In the genomic region with DNA sequence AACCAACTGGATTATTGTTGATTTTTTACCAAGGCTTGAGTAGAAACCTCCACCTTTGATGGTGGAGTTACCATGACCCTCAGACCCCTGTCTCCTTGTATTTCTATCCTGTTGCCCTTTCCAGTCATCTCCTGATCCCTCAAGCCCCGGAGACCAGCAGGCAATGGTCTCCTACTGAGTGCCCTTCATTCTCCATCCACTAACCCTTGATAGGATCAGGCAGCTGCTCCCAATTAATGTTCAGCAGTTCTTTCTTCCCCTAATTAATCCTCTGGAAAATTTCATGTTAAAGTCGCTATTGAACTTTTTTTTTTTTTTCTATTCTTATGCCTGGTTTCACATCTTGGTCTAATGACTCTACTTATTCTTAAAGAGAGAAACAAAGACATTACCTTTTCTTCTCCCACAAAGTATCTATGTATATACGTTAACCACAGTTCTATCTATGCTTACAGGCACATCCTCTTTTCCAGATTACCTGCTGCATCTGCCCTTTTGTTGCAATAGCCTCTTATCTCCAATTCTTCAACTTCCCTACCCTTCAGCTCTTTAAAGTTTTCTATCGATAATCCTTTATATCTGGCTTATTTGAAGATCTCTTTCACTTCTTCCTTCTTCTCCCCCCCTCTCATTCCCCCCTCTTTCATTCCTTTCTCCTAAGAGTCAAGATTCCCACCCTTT, we compare ENCODE assay signal across 30 mouse cellular contexts. TPM values are rescaled to one million over a fixed set of nuclear protein-coding genes. Genes with fewer than 3 reads are reported as not detected.
A peak's percentile ranks its signal among the peaks of the same experiment; 100 is the strongest.
DNase-seq lines count a peak whose midpoint lies in the region; ATAC-seq and TF ChIP-seq lines count a peak whose summit lies in the region.
"Had no signal": no experiment of that assay in that cellular context is flagged by ENCODE, and none has a peak within 500 bp of the region (broad histone marks: within the 10 kb centered on the region; RNA-seq: fewer than 3 reads in every experiment).

No protein-coding gene starts in this region.

- H3K27ac ChIP-seq in embryonic facial prominence, embryonic 14.5 days (replicated peaks; ENCODE audit: low read depth, low read length) = no peak overlapping the region
- H3K27ac ChIP-seq in embryonic facial prominence, embryonic 10.5 days (replicated peaks) = no peak overlapping the region
- H3K27ac ChIP-seq: embryonic facial prominence, embryonic 15.5 days; gastrocnemius, adult 2 months; heart, adult 2 months; heart, embryonic 10.5 days; heart, embryonic 13.5 days; hindbrain, embryonic 12.5 days; intestine, embryonic 15.5 days had no signal

- 66% methylated on average over 4 of the region's 4 CpGs for WGBS in embryonic facial prominence, embryonic 14.5 days
- WGBS in embryonic facial prominence, embryonic 10.5 days = 58% methylated on average over 4 of the region's 4 CpGs
- 70% methylated on average over 4 of the region's 4 CpGs for WGBS in lung, adult 2 months

- no peak for TF ChIP-seq CTCF in lung, adult 2 months (IDR thresholded peaks at IDR 0.05; ENCODE audit: insufficient read depth, low read length)

- no peak overlapping the region for H3K4me3 ChIP-seq in embryonic facial prominence, embryonic 14.5 days (ENCODE audit: low read depth, low read length)
- H3K4me3 ChIP-seq in embryonic facial prominence, embryonic 10.5 days = no peak overlapping the region
- no peak overlapping the region for H3K4me3 ChIP-seq in lung, adult 2 months (replicated peaks; ENCODE audit: extremely low read depth, low read depth, low read length)
- H3K4me3 ChIP-seq: embryonic facial prominence, embryonic 15.5 days; gastrocnemius, adult 2 months; heart, adult 2 months; heart, embryonic 10.5 days; heart, embryonic 13.5 days; hindbrain, embryonic 12.5 days; intestine, embryonic 15.5 days had no signal

- H3K9ac ChIP-seq in embryonic facial prominence, embryonic 14.5 days (ENCODE audit: low read depth, low read length) = no peak overlapping the region
- H3K9ac ChIP-seq: embryonic facial prominence, embryonic 15.5 days; forebrain, postnatal 0 days; heart, embryonic 13.5 days; hindbrain, embryonic 12.5 days; intestine, embryonic 15.5 days had no signal

- no peaks in the 10 kb centered on the region for H3K9me3 ChIP-seq in embryonic facial prominence, embryonic 14.5 days (ENCODE audit: control insufficient read depth, low read length)
- H3K9me3 ChIP-seq in embryonic facial prominence, embryonic 10.5 days = no peaks in the 10 kb centered on the region
- H3K9me3 ChIP-seq: embryonic facial prominence, embryonic 15.5 days; heart, embryonic 10.5 days; heart, embryonic 13.5 days; hindbrain, embryonic 12.5 days; intestine, embryonic 15.5 days had no signal

- H3K4me1 ChIP-seq in embryonic facial prominence, embryonic 14.5 days (ENCODE audit: control insufficient read depth, insufficient read depth, low read length) = no peaks in the 10 kb centered on the region
- H3K4me1 ChIP-seq in embryonic facial prominence, embryonic 10.5 days = 0 out of 2 replicates have a peak, but pooled peaks cover 2% of the 10 kb centered on the region
- H3K4me1 ChIP-seq in lung, adult 2 months (ENCODE audit: control insufficient read depth, insufficient read depth, low read length) = no peaks in the 10 kb centered on the region
- H3K4me1 ChIP-seq: embryonic facial prominence, embryonic 15.5 days; heart, embryonic 10.5 days; heart, embryonic 13.5 days; hindbrain, embryonic 12.5 days; intestine, embryonic 15.5 days had no signal

- no peak; the same call in 1 of the 2 replicates for ATAC-seq in embryonic facial prominence, embryonic 14.5 days (ENCODE audit: low read depth)
- 0 out of 2 replicates have a peak, but pooled peaks have one; percentile 32 for ATAC-seq in common myeloid progenitor, adult 5-6 weeks (replicated peaks; ENCODE audit: low read depth, poor library complexity, severe bottlenecking)
- ATAC-seq: activated CD4-positive, CD25-positive, alpha-beta regulatory T cell, adult 4 months; forebrain, embryonic 14.5 days; forebrain, postnatal 0 days; hindbrain, embryonic 16.5 days; intestine, embryonic 15.5 days had no signal

- DNase-seq in embryonic facial prominence, embryonic 14.5 days (ENCODE audit: low spot score) = peak; percentile 19
- no peak for DNase-seq in embryonic facial prominence, embryonic 10.5 days (ENCODE audit: low spot score)
- peak; percentile 85 for DNase-seq in retina, postnatal 1 day
- DNase-seq in lung, adult 2 months = no peak
- DNase-seq in ovary, postnatal 14 days (ENCODE audit: low spot score) = no peak
- no peak for DNase-seq in gastrocnemius, postnatal 4 days (ENCODE audit: low spot score in 2 of 2)
- DNase-seq: adrenal gland, adult 8-10 months; adrenal gland, postnatal 25 days; cerebellum, adult 2 months; cerebellum, adult 9-11 months; cerebellum, postnatal 25 days; embryo, embryonic 11 days; forebrain, postnatal 0 days; gastrocnemius, adult 2 months; gastrocnemius, postnatal 14 days; heart, adult 2 months; heart, postnatal 14 days had no signal

- H3K27me3 ChIP-seq in embryonic facial prominence, embryonic 14.5 days (replicated peaks; ENCODE audit: control insufficient read depth, insufficient read depth, low read length) = no peaks in the 10 kb centered on the region
- H3K27me3 ChIP-seq in embryonic facial prominence, embryonic 10.5 days (replicated peaks; ENCODE audit: low read depth, poor library complexity, severe bottlenecking) = no peaks in the 10 kb centered on the region
- H3K27me3 ChIP-seq: embryonic facial prominence, embryonic 15.5 days; heart, embryonic 13.5 days; hindbrain, embryonic 12.5 days; intestine, embryonic 15.5 days had no signal

- TF ChIP-seq POLR2A in lung, adult 2 months (IDR thresholded peaks at IDR 0.05; ENCODE audit: borderline replicate concordance, extremely low read depth, low read depth, low read length) = no peak

- no peaks in the 10 kb centered on the region for H3K36me3 ChIP-seq in embryonic facial prominence, embryonic 14.5 days (ENCODE audit: control insufficient read depth, insufficient read depth, low read length)
- no peaks in the 10 kb centered on the region for H3K36me3 ChIP-seq in embryonic facial prominence, embryonic 10.5 days (replicated peaks)
- H3K36me3 ChIP-seq: embryonic facial prominence, embryonic 15.5 days; heart, embryonic 10.5 days; heart, embryonic 13.5 days; hindbrain, embryonic 12.5 days; intestine, embryonic 15.5 days had no signal

- H3K4me2 ChIP-seq in embryonic facial prominence, embryonic 14.5 days (ENCODE audit: low read depth, low read length) = no peak overlapping the region
- H3K4me2 ChIP-seq: embryonic facial prominence, embryonic 15.5 days; heart, embryonic 13.5 days; hindbrain, embryonic 12.5 days; intestine, embryonic 15.5 days had no signal

RNA-seq across cellular contexts. Expression of a gene that starts 23.4 kb away (rescaled TPM):
- polyA plus RNA-seq in embryonic facial prominence, embryonic 14.5 days (2014; fragmentation: Nextera tagmentation; extraction: Ambion mirVana) = 2.5 and 3.6 TPM in 2 replicates
- polyA plus RNA-seq in embryonic facial prominence, embryonic 10.5 days (2016; fragmentation: Nextera tagmentation; extraction: Ambion mirVana) = 2.7 and 2.8 TPM in 2 replicates
- total RNA-seq in common myeloid progenitor, adult 5-6 weeks (2017) = 16.9 and 25.5 TPM in 2 replicates
- polyA plus RNA-seq in lung, adult 2 months (2012; rRNA removed) = 7.3 and 8.0 TPM in 2 replicates
- 10 to 100 TPM; 20.0 to 29.4 TPM for total RNA-seq in gastrocnemius, postnatal 4 days (2021)

RNA-seq across cellular contexts. Expression of a gene that starts 58.2 kb away (rescaled TPM):
- polyA plus RNA-seq in embryonic facial prominence, embryonic 14.5 days (2014; fragmentation: Nextera tagmentation; extraction: Ambion mirVana) = 0.18 and 0.35 TPM in 2 replicates
- 0.15 TPM in 1 of 2 replicates, not detected in the other for polyA plus RNA-seq in embryonic facial prominence, embryonic 10.5 days (2016; fragmentation: Nextera tagmentation; extraction: Ambion mirVana)
- 6.5 and 12.0 TPM in 2 replicates for total RNA-seq in common myeloid progenitor, adult 5-6 weeks (2017)
- 0.55 and 0.78 TPM in 2 replicates for polyA plus RNA-seq in lung, adult 2 months (2012; rRNA removed)
- total RNA-seq in gastrocnemius, postnatal 4 days (2021) = not detected
- total RNA-seq: adrenal gland, postnatal 25 days; gastrocnemius, adult 2 months; heart, adult 2 months had no signal
- polyA plus RNA-seq: cortical plate, adult 2 months; embryonic facial prominence, embryonic 11.5 days; forebrain, embryonic 11.5 days; forebrain, postnatal 0 days; frontal cortex, adult 2 months; heart, embryonic 10.5 days; hindbrain, embryonic 12.5 days had no signal

Comparison
In these comparisons a context has a peak if more than half of its experiments do, and no peak if none do; other contexts are left out.
1. DNase-seq: peak in embryonic facial prominence, embryonic 14.5 days (single experiment) and retina, postnatal 1 day (single experiment); none in embryonic facial prominence, embryonic 10.5 days (single experiment), lung, adult 2 months (single experiment), ovary, postnatal 14 days (single experiment) and gastrocnemius, postnatal 4 days (0 of 2).